Mouse (Mus musculus): ENCODE measurements around the gene Amd1.

DNA sequence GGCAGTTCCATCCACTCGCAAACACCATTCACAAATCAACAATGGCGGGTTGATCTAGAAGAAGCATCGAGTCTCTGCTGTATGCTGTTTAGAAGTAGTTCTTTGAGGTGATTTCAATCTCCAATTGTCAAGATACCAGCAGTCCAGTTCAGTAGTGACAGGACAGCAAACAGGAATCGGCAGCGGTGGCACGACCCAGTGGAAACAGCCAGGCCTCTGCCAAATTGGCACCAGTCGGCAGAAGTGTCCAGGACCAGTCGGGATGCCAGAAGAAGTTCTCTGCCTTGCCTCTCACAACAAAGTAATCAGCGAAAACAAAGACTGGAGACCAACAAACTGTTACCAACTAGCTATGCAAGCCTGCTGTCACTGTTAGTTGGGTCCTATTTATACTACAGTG is 18.4 kb downstream of the Amd1 start:
- TF ChIP-seq CTCF (IDR thresholded peaks at IDR 0.05; ENCODE audit: insufficient read depth, low read length) (no peak), POLR2A (IDR thresholded peaks at IDR 0.05; ENCODE audit: borderline replicate concordance, extremely low read depth, low read depth, low read length) (no peak)
